Mouse (Mus musculus) gastrocnemius, postnatal 10 days (tissue): Measurements from ENCODE around the gene Kif26a. TPM values are rescaled to one million over a fixed set of nuclear protein-coding genes. Genes with fewer than 3 reads are reported as not detected.

Source experiments
- DNase-seq: peaks from one replicate; pipeline ENCODE4 v3.0.0; 2021; ENCODE audit warnings: mixed read lengths
- microRNA-seq, 2 experiments: library from miRNA; unstranded; fragments of <30 nt; microRNA quantifications; one replicate each; pipeline ENCODE4 v1.2.0; 2021
- total RNA-seq, 2 experiments: library from RNA; stranded (reverse); gene quantifications; 2 replicates each; pipeline ENCODE4 v1.2.3; 2021

Gene Kif26a
- total RNA-seq, 2 experiments from 2014 or later = 10.3 to 12.4 TPM

DNA sequence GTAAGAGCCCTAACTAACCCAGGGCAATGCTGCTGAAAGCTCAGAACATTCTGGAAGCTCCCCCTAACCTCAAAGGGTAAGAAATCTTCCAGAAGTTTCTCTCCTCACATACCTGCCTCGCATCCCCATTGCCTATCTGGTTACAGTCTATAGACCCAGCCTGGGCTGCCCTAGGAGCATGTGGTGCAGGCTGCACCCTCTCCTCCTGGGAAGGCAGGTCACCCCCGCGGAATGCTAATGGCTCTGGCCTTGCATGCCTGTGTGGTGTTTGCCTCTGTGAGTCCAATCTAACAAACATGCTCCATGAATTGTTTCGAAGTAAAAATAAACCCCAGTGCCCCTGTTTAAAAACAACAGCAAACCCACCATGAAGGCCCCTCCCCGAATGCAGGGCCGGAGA lies 75.3 kb downstream of the Kif26a start:
- DNase-seq = no peak

- no peak for DNase-seq
Measured at GRCm38 (mm10) chr12:112221754-112222439, 75.9 kb downstream of the Kif26a start.

- no peak for DNase-seq
Measured at GRCm38 (mm10) chr12:112223721-112224337, 77.8 kb downstream of the Kif26a start.

GRCm38 (mm10) chr12:112226238-112226637 lies 80.2 kb downstream of the Kif26a start:
- no peak for DNase-seq

GRCm38 (mm10) chr12:112226656-112227055 lies 80.6 kb downstream of the Kif26a start:
- no peak for DNase-seq

- no peak for DNase-seq
Measured at GRCm38 (mm10) chr12:112229084-112229483, 83.1 kb downstream of the Kif26a start.

GRCm38 (mm10) chr12:112230196-112230595 lies 84.2 kb downstream of the Kif26a start:
- DNase-seq = no peak

Small RNA genes lying within 50 kb of the gene (microRNA-seq; reads per million reads assigned to microRNA genes)
- gene Mir203 = 72.3 to 119 reads per million in 2 experiments
- gene Mir3073a = 0 reads per million in 2 experiments
- 0 reads per million in 2 experiments for gene Mir3073b

Other genes with a start within 250 kb of the Kif26a start
- gene Ppp1r13b, start 238.1 kb upstream of the Kif26a start, total RNA-seq = 10 to 100 TPM in 1 of 2 experiments, 1 to 10 TPM in 1; 9.5 to 13.4 TPM
- 100 to 1,000 TPM; 846 to 916 TPM for gene Atp5mpl, start 179.2 kb upstream of the Kif26a start, total RNA-seq
- under 1 TPM; 0.36 to 0.59 TPM for gene Tdrd9, start 174.6 kb upstream of the Kif26a start, total RNA-seq
- gene Rd3l, start 164.9 kb upstream of the Kif26a start, total RNA-seq = not detected
- gene Aspg, start 39.5 kb upstream of the Kif26a start, total RNA-seq = under 1 TPM in 1 of 2 experiments, not detected in 1; 0.38 TPM